Mouse (Mus musculus) cerebellum, adult 11-12 months (tissue): ENCODE measurements around the gene Tspan33.
A peak's percentile ranks its signal among the peaks of the same experiment; 100 is the strongest.
"Not testable (repeated sequence)": the region's sequence is repeated elsewhere in the genome, so short reads cannot be mapped to it uniquely, and the experiment has no call there.

Source experiments
- DNase-seq: peaks from one replicate; pipeline ENCODE4 v3.0.0; 2022

The Tspan33 gene

DNA sequence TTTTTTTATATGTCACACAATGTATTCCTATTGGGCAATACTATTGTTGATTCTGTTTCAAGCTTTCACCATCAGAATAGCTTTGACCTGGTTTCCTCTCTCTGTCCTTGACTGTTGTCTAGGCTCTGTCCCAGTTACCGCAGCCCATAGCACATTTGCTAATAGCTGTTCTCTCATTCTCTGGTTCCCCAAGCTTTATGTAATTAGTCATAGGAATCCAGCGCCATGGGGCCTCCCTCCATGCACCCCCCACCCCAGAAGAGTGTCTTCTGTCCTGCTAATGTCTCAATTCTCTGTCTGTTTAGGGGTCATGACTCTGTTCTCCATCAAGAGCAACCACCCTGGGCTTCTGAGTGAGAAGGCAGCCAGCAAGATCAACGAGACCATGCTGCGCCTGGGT is 62.5 kb downstream of the Tspan33 start:
- DNase-seq = no peak

DNA sequence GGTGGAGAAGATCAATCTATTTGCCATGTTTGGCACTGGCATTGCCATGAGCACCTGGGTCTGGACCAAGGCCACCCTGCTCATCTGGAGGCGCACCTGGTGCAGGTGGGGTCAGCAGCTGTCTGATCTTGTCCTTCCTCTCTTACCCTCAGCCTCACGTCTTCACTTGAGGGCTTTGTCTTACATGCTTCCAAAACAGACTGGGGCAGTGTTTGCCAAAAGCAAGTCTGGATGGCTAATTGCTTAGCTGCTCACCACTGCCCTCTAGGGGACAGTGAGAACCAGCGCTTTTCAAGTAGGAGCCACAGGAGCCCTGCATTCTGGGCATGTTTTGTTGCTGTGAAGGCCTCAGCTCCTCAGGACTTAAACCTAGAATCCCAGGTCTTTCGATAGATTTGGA is 64.4 kb downstream of the Tspan33 start:
- peak; percentile 77 for DNase-seq

DNA sequence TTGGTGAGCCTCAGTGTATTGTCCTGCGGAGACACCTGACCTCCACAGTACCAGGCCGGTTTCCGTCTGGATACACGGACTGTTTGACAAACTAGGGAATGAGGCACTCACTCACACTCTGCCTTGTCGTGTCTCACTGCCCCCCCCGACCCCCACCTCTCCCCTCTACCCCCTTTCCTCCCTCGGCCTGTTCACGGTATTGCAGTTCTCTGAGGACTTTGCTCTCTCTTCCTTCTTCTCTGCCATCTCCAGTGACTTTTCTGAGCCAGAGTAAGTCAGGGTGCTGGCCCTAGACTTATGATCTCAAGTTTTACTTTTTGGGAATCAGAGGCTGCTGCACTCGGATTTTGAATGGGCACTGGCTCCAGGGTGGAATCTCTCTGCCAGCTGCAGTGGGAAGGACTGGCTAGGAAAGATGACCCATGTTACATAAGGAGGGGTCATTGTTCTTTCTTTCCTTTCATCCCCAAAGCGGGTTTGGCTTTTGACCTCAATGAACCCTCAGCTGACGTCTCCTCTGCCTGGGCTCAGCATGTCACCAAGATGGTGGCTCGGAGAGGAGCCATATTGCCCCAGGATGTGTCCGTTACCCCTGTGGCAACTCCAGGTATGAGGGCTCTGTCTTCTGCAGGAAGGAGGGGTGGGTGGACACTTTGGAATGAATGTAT is 65.1 kb downstream of the Tspan33 start:
- DNase-seq = no peak

DNA sequence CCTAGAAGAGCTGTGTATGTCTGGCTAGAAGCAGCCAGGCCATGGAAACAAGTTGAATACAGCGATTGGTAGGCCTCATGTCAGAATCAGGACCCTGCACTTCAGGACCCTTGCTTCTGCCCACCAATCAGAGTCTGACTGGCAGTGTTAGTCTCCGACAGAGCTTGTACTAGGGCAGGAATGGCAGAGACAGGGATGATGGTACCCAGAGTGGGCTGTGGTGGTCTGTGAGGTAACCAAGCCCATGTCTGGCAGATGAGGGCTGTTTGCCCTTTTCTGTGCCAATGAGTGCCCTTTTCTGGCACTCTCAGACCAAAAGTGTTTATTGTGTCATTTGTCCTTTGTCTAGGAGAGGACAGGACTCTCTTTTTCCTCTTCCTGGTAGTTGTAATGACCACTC is 66.4 kb downstream of the Tspan33 start:
- DNase-seq = not testable (repeated sequence)

DNA sequence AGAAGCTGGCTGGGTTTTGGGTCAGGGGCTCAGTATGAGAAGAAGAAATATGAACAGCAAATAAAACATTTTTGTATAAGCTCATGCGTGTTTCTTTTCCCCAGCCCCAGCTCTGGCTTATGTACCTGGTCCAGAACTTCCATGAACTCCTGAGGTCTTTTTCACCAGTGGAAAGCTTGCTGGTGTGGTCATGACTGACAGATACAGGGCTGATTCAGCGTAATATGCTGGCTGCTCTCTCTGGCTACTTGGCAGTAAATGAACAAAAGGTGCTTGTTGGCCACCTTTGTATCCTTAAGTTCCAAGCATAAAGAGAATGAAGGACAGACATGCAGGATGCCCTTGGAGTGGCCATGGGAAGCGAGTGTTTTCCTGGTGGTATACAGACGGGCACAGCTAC is 67.3 kb downstream of the Tspan33 start:
- no peak for DNase-seq

DNA sequence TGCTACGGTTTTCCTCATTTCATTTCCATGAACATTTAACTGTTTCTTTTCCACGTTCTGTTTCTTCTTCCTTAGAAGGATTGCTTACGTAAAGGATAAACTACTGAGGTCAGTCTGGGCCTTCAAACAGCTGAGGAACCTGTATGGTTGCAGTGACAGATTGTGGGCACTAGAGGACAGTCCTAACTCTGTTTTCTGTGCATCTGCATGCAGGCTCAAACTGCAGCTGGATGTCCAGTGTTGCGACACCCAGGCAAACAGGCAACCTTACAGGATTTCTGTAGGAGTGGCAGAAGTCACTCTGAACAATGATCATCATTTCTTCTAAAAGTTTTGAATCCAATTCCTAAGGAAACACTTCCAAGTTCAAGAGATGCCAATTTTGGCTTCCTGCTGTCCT is 68.5 kb downstream of the Tspan33 start:
- no peak for DNase-seq

DNA sequence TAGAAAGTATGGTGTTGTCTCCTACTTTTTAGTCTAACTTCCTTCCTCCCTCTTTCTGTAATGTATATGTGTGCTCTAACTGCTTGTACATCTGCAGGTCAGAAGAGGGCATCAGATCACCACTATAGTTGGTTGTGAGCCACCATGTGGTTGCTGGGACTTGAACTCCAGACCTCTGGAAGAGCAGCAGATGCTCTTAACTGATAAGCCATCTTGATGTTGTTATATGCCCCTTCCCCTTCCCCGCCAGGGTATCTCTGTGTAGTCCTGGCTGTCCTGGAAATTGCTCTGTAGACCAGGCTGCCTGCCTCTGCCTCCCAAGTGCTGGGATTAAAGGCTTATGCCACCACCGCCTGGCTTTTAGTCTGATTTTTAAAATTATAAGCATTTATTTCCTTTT is 72.9 kb downstream of the Tspan33 start:
- DNase-seq = peak; percentile 46
